Mouse (Mus musculus): ENCODE results near the gene Gm49388. TPM values are rescaled to one million over a fixed set of nuclear protein-coding genes. Genes with fewer than 3 reads are reported as not detected.

The Gm49388 gene
- polyA plus RNA-seq, 1 experiment from 2014 or later = not detected

- WGBS = under 1% methylated on average over 46 of the region's 46 CpGs
- peak; percentile 96 for DNase-seq (ENCODE audit: low spot score)
- Histone ChIP-seq H3K4me3 (ENCODE audit: low read depth, low read length) (peak overlapping the region; percentile 82), H3K27me3 (ENCODE audit: control insufficient read depth, insufficient read depth, low read length) (no peaks in the 10 kb centered on the region), H3K9ac (ENCODE audit: low read length) (peak overlapping the region; percentile 76), H3K27ac (replicated peaks) (peak overlapping the region; percentile 96), H3K36me3 (ENCODE audit: control insufficient read depth, insufficient read depth, low read length) (peaks cover 5% of the 10 kb centered on the region; the same call in 1 of the 2 replicates), H3K4me2 (replicated peaks; ENCODE audit: low read depth) (peak overlapping the region; percentile 90), H3K9me3 (ENCODE audit: control insufficient read depth, low read length) (no peaks in the 10 kb centered on the region), H3K4me1 (replicated peaks; ENCODE audit: control insufficient read depth, insufficient read depth) (0 out of 2 replicates have a peak, but pooled peaks cover 5% of the 10 kb centered on the region)
- ATAC-seq (ENCODE audit: low FRiP score, low TSS enrichment) = peak; percentile 96
- peak; percentile 34; the same call in 1 of the 2 replicates for TF ChIP-seq CTCF (IDR thresholded peaks at IDR 0.05; ENCODE audit: low read depth)
- peak; percentile 48 for TF ChIP-seq EP300 (optimal IDR thresholded peaks at IDR 0.05)
Measured at GRCm38 (mm10) chr7:127841340-127842000, 56.1 kb downstream of the Gm49388 start.

GRCm38 (mm10) chr7:127842001-127842718 is 56.8 kb downstream of the Gm49388 start:
- no peaks in the 10 kb centered on the region for H3K27me3 ChIP-seq (ENCODE audit: control insufficient read depth, insufficient read depth, low read length)
- peak overlapping the region; percentile 76 for H3K9ac ChIP-seq (ENCODE audit: low read length)
- ATAC-seq (ENCODE audit: low FRiP score, low TSS enrichment) = peak; percentile 66
- 0 out of 2 replicates have a peak, but pooled peaks cover 5% of the 10 kb centered on the region for H3K4me1 ChIP-seq (replicated peaks; ENCODE audit: control insufficient read depth, insufficient read depth)
- no peak for TF ChIP-seq EP300 (optimal IDR thresholded peaks at IDR 0.05)
- TF ChIP-seq CTCF (IDR thresholded peaks at IDR 0.05; ENCODE audit: low read depth) = no peak
- no peaks in the 10 kb centered on the region for H3K9me3 ChIP-seq (ENCODE audit: control insufficient read depth, low read length)
- under 1% methylated on average over 40 of the region's 40 CpGs for WGBS
- peak overlapping the region; percentile 96 for H3K27ac ChIP-seq (replicated peaks)
- peak overlapping the region; percentile 90 for H3K4me2 ChIP-seq (replicated peaks; ENCODE audit: low read depth)
- peak; percentile 84 for DNase-seq (ENCODE audit: low spot score)
- peak overlapping the region; percentile 82 for H3K4me3 ChIP-seq (ENCODE audit: low read depth, low read length)
- H3K36me3 ChIP-seq (ENCODE audit: control insufficient read depth, insufficient read depth, low read length) = peaks cover 8% of the 10 kb centered on the region; the same call in 1 of the 2 replicates

- H3K36me3 ChIP-seq (ENCODE audit: control insufficient read depth, insufficient read depth, low read length) = peaks cover 8% of the 10 kb centered on the region; the same call in 1 of the 2 replicates
- no peaks in the 10 kb centered on the region for H3K4me1 ChIP-seq (replicated peaks; ENCODE audit: control insufficient read depth, insufficient read depth)
- H3K9ac ChIP-seq (ENCODE audit: low read length) = no peak overlapping the region
- no peak for DNase-seq (ENCODE audit: low spot score)
- no peak for TF ChIP-seq EP300 (optimal IDR thresholded peaks at IDR 0.05)
- no peak for TF ChIP-seq CTCF (IDR thresholded peaks at IDR 0.05; ENCODE audit: low read depth)
- no peaks in the 10 kb centered on the region for H3K27me3 ChIP-seq (ENCODE audit: control insufficient read depth, insufficient read depth, low read length)
- H3K4me3 ChIP-seq (ENCODE audit: low read depth, low read length) = no peak overlapping the region
- H3K4me2 ChIP-seq (replicated peaks; ENCODE audit: low read depth) = no peak overlapping the region
- WGBS = 63% methylated on average over 6 of the region's 6 CpGs
- peak; percentile 22; the same call in 1 of the 2 replicates for ATAC-seq (ENCODE audit: low FRiP score, low TSS enrichment)
- H3K9me3 ChIP-seq (ENCODE audit: control insufficient read depth, low read length) = no peaks in the 10 kb centered on the region
- H3K27ac ChIP-seq (replicated peaks) = no peak overlapping the region
Measured at GRCm38 (mm10) chr7:127849973-127850875, 64.8 kb downstream of the Gm49388 start.

- ATAC-seq (ENCODE audit: low FRiP score, low TSS enrichment) = peak; percentile 42
- H3K4me3 ChIP-seq (ENCODE audit: low read depth, low read length) = no peak overlapping the region
- DNase-seq (ENCODE audit: low spot score) = no peak
- H3K4me2 ChIP-seq (replicated peaks; ENCODE audit: low read depth) = no peak overlapping the region
- TF ChIP-seq CTCF (IDR thresholded peaks at IDR 0.05; ENCODE audit: low read depth) (no peak), EP300 (optimal IDR thresholded peaks at IDR 0.05) (no peak)
- H3K9ac ChIP-seq (ENCODE audit: low read length) = no peak overlapping the region
- H3K9me3 ChIP-seq (ENCODE audit: control insufficient read depth, low read length) = no peaks in the 10 kb centered on the region
- WGBS = 39% methylated on average over 5 of the region's 5 CpGs
- no peak overlapping the region for H3K27ac ChIP-seq (replicated peaks)
- H3K27me3 ChIP-seq (ENCODE audit: control insufficient read depth, insufficient read depth, low read length) = no peaks in the 10 kb centered on the region
- H3K4me1 ChIP-seq (replicated peaks; ENCODE audit: control insufficient read depth, insufficient read depth) = no peaks in the 10 kb centered on the region
- peaks cover 6% of the 10 kb centered on the region; the same call in 1 of the 2 replicates for H3K36me3 ChIP-seq (ENCODE audit: control insufficient read depth, insufficient read depth, low read length)
Measured at GRCm38 (mm10) chr7:127850906-127851305, 65.5 kb downstream of the Gm49388 start.

Other genes starting within 250 kb of the Gm49388 start
- 22.7 and 24.3 TPM in 2 replicates for gene Tmem265, start 224.2 kb upstream of the Gm49388 start, polyA plus RNA-seq (2015; fragmentation: Nextera tagmentation; extraction: Ambion mirVana)
- 22.6 and 24.3 TPM in 2 replicates for gene Phkg2, start 212.3 kb upstream of the Gm49388 start, polyA plus RNA-seq (2015; fragmentation: Nextera tagmentation; extraction: Ambion mirVana)
- 3.5 and 3.6 TPM in 2 replicates for gene Ccdc189, start 197.0 kb upstream of the Gm49388 start, polyA plus RNA-seq (2015; fragmentation: Nextera tagmentation; extraction: Ambion mirVana)
- 17.1 and 18.7 TPM in 2 replicates for gene Rnf40, start 196.8 kb upstream of the Gm49388 start, polyA plus RNA-seq (2015; fragmentation: Nextera tagmentation; extraction: Ambion mirVana)
- gene Zfp629, start 169.8 kb upstream of the Gm49388 start, polyA plus RNA-seq (2015; fragmentation: Nextera tagmentation; extraction: Ambion mirVana) = 3.6 and 3.7 TPM in 2 replicates
- 42.2 and 46.8 TPM in 2 replicates for gene Bcl7c, start 76.7 kb upstream of the Gm49388 start, polyA plus RNA-seq (2015; fragmentation: Nextera tagmentation; extraction: Ambion mirVana)
- 13.4 and 14.5 TPM in 2 replicates for gene Ctf1, start 72.9 kb upstream of the Gm49388 start, polyA plus RNA-seq (2015; fragmentation: Nextera tagmentation; extraction: Ambion mirVana)
- 0.08 and 0.13 TPM in 2 replicates for gene Ctf2, start 53.4 kb upstream of the Gm49388 start, polyA plus RNA-seq (2015; fragmentation: Nextera tagmentation; extraction: Ambion mirVana)
- gene Fbxl19, start 41.1 kb upstream of the Gm49388 start, polyA plus RNA-seq (2015; fragmentation: Nextera tagmentation; extraction: Ambion mirVana) = 1.1 and 1.9 TPM in 2 replicates
- gene Orai3, start 15.8 kb upstream of the Gm49388 start, polyA plus RNA-seq (2015; fragmentation: Nextera tagmentation; extraction: Ambion mirVana) = 18.6 and 20.0 TPM in 2 replicates
- 6.9 and 8.0 TPM in 2 replicates for gene Setd1a, start 8.9 kb upstream of the Gm49388 start, polyA plus RNA-seq (2015; fragmentation: Nextera tagmentation; extraction: Ambion mirVana)
- 31.7 and 32.3 TPM in 2 replicates for gene Hsd3b7, start 15.0 kb downstream of the Gm49388 start, polyA plus RNA-seq (2015; fragmentation: Nextera tagmentation; extraction: Ambion mirVana)
- 28.4 and 28.8 TPM in 2 replicates for gene Stx4a, start 38.7 kb downstream of the Gm49388 start, polyA plus RNA-seq (2015; fragmentation: Nextera tagmentation; extraction: Ambion mirVana)
- gene Stx1b, start 38.9 kb downstream of the Gm49388 start, polyA plus RNA-seq (2015; fragmentation: Nextera tagmentation; extraction: Ambion mirVana) = 0.80 and 1.2 TPM in 2 replicates
- gene Zfp646, start 90.6 kb downstream of the Gm49388 start, polyA plus RNA-seq (2015; fragmentation: Nextera tagmentation; extraction: Ambion mirVana) = 3.6 and 3.8 TPM in 2 replicates
- 6.5 and 6.6 TPM in 2 replicates for gene Zfp668, start 91.2 kb downstream of the Gm49388 start, polyA plus RNA-seq (2015; fragmentation: Nextera tagmentation; extraction: Ambion mirVana)
- 0.23 and 0.35 TPM in 2 replicates for gene Prss53, start 105.4 kb downstream of the Gm49388 start, polyA plus RNA-seq (2015; fragmentation: Nextera tagmentation; extraction: Ambion mirVana)
- gene Gm21974, start 109.8 kb downstream of the Gm49388 start, polyA plus RNA-seq (2015; fragmentation: Nextera tagmentation; extraction: Ambion mirVana) = not detected in 2 replicates
- 123 and 130 TPM in 2 replicates for gene Vkorc1, start 110.0 kb downstream of the Gm49388 start, polyA plus RNA-seq (2015; fragmentation: Nextera tagmentation; extraction: Ambion mirVana)
- 102 and 106 TPM in 2 replicates for gene Bckdk, start 118.5 kb downstream of the Gm49388 start, polyA plus RNA-seq (2015; fragmentation: Nextera tagmentation; extraction: Ambion mirVana)
- 15.1 and 16.6 TPM in 2 replicates for gene Kat8, start 126.9 kb downstream of the Gm49388 start, polyA plus RNA-seq (2015; fragmentation: Nextera tagmentation; extraction: Ambion mirVana)
- gene Prss8, start 144.5 kb downstream of the Gm49388 start, polyA plus RNA-seq (2015; fragmentation: Nextera tagmentation; extraction: Ambion mirVana) = 77.4 and 85.3 TPM in 2 replicates
- gene Prss36, start 161.1 kb downstream of the Gm49388 start, polyA plus RNA-seq (2015; fragmentation: Nextera tagmentation; extraction: Ambion mirVana) = 9.1 and 9.7 TPM in 2 replicates
- gene Fus, start 181.8 kb downstream of the Gm49388 start, polyA plus RNA-seq (2015; fragmentation: Nextera tagmentation; extraction: Ambion mirVana) = 124 and 130 TPM in 2 replicates
- 266 and 273 TPM in 2 replicates for gene Pycard, start 208.3 kb downstream of the Gm49388 start, polyA plus RNA-seq (2015; fragmentation: Nextera tagmentation; extraction: Ambion mirVana)
- 0.38 and 0.52 TPM in 2 replicates for gene Trim72, start 218.3 kb downstream of the Gm49388 start, polyA plus RNA-seq (2015; fragmentation: Nextera tagmentation; extraction: Ambion mirVana)